Mouse (Mus musculus) embryonic facial prominence, embryonic 11.5 days (tissue): ENCODE results near the gene P3h4. TPM values are rescaled to one million over a fixed set of nuclear protein-coding genes. Genes with fewer than 3 reads are reported as not detected.
A peak's percentile ranks its signal among the peaks of the same experiment; 100 is the strongest.

ENCODE experiments used
- ATAC-seq: fragments of 200-750 bp; cut with Nextera tagmentation; replicated peaks from 2 replicates; pipeline ENCODE4 v1.8.0; 2017; ENCODE audit warnings: low read depth; ENCODE audit not compliant: insufficient number of reproducible peaks, low FRiP score, low TSS enrichment
- DNase-seq: peaks from one replicate; pipeline ENCODE4 v3.0.0-alpha.2; 2015; ENCODE audit warnings: low spot score
- H3K27ac ChIP-seq: fragments of 300-500 bp; sonication (generic); replicated peaks from 2 replicates; pipeline ENCODE4 v1.5.1; 2014; ENCODE audit warnings: mild to moderate bottlenecking, low read depth, low read length, control low read depth
- H3K27me3 ChIP-seq: fragments of 300-500 bp; sonication (generic); 2 replicates; pipeline ENCODE4 v1.6.1; 2014; ENCODE audit warnings: mild to moderate bottlenecking, low read length, moderate library complexity, mixed read lengths; ENCODE audit not compliant: control insufficient read depth, insufficient read depth
- H3K36me3 ChIP-seq: fragments of 300-500 bp; sonication (generic); replicated peaks from 2 replicates; pipeline ENCODE4 v1.6.1; 2014; ENCODE audit warnings: low read depth, mild to moderate bottlenecking, low read length, moderate library complexity, mixed read lengths; ENCODE audit not compliant: control insufficient read depth, insufficient read depth
- H3K4me1 ChIP-seq: fragments of 300-500 bp; sonication (generic); 2 replicates; pipeline ENCODE4 v1.6.1; 2014; ENCODE audit warnings: low read length, mixed read lengths; ENCODE audit not compliant: control insufficient read depth, insufficient read depth
- H3K4me2 ChIP-seq: fragments of 300-500 bp; sonication (generic); 2 replicates; pipeline ENCODE4 v1.6.1; 2014; ENCODE audit warnings: low read depth, mild to moderate bottlenecking, control low read depth, low read length, moderate library complexity
- H3K4me3 ChIP-seq: fragments of 300-500 bp; sonication (generic); 2 replicates; pipeline ENCODE4 v1.5.1; 2014; ENCODE audit warnings: low read depth, low read length, control low read depth
- H3K9ac ChIP-seq: fragments of 300-500 bp; sonication (generic); replicated peaks from 2 replicates; pipeline ENCODE4 v1.6.1; 2014; ENCODE audit warnings: mild to moderate bottlenecking, control low read depth, low read length
- H3K9me3 ChIP-seq: fragments of 300-500 bp; sonication (generic); replicated peaks from 2 replicates; pipeline ENCODE4 v1.6.1; 2016; ENCODE audit warnings: mild to moderate bottlenecking, low read length, inconsistent platforms, mixed read lengths; ENCODE audit not compliant: control insufficient read depth
- WGBS: fragments of 180-500 bp; shearing (Covaris S2); extraction: QIAGEN DNeasy Blood & Tissue Kit; methylation state at CpG from one replicate; pipeline ENCODE4 v1.1.7; 2014; 5-methylcytosine and 5-hydroxymethylcytosine counted together
- polyA plus RNA-seq: library from polyadenylated mRNA; unstranded; fragments of >200 nt; fragmentation: Nextera tagmentation; extraction: Ambion mirVana; gene quantifications from 2 replicates; pipeline ENCODE4 v1.2.1, GENCODE M21; 2014

Gene P3h4
- polyA plus RNA-seq, 1 experiment from 2014 or later: 33.0 TPM

- H3K9ac ChIP-seq: no peak overlapping the region
- H3K4me1 ChIP-seq: peaks cover 3% of the 10 kb centered on the region; the same call in 1 of the 2 replicates
- 79% methylated on average over 12 of the region's 12 CpGs for WGBS
- H3K27me3 ChIP-seq: peaks cover 2% of the 10 kb centered on the region; the same call in 1 of the 2 replicates
- ATAC-seq: no peak
- no peak overlapping the region for H3K4me3 ChIP-seq
- DNase-seq: no peak
- H3K4me2 ChIP-seq: no peak overlapping the region
- no peaks in the 10 kb centered on the region for H3K9me3 ChIP-seq
- H3K36me3 ChIP-seq: no peaks in the 10 kb centered on the region
- H3K27ac ChIP-seq: no peak overlapping the region
These were observed 14.7 kb downstream of the P3h4 start for GRCm38 (mm10) chr11:100399727-100400538.

DNA sequence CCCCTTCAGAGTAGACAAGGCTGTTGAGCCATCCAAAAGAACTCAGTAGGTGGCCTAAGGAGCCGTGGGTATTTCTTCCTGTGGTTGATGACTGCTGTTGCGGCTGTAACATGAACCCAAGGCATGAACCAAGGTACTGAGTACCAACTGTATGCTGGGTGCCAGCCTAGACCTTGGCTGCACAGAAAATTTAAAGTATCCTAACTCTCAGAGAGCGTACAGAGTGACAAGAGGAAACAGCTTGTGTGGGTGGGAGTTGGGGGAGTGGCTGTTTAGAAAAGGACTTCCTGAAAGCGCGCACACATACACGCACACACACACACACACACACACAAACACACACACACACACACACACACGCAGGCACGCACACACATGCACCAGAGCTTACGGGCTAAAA is 15.3 kb downstream of the P3h4 start:
- ATAC-seq: no peak
- 78% methylated on average over 9 of the region's 9 CpGs for WGBS
- no peak overlapping the region for H3K9ac ChIP-seq
- no peak overlapping the region for H3K4me2 ChIP-seq
- peaks cover 2% of the 10 kb centered on the region; the same call in 1 of the 2 replicates for H3K27me3 ChIP-seq
- H3K4me1 ChIP-seq: peaks cover 4% of the 10 kb centered on the region; the same call in 1 of the 2 replicates
- H3K36me3 ChIP-seq: no peaks in the 10 kb centered on the region
- H3K4me3 ChIP-seq: no peak overlapping the region
- H3K27ac ChIP-seq: no peak overlapping the region
- H3K9me3 ChIP-seq: no peaks in the 10 kb centered on the region
- DNase-seq: no peak

DNA sequence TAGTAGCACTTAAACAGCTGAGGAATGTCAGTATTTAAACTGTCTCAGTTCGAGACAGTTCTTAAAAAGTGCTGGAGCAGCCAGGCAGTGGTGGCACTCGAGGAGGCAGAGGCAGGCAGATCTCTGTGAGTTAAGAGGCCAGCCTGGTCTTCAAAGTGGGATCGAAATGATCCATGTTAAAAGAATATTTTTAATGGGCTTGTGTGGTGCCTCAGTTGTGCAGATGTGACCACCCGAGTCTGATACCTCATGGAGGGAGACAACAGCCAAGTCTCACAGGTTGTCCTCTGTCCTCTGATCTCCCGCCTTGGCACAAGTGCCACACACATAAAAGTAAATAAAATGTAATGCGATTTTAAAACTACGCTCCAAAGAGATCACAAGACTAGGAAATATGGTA is 16.1 kb downstream of the P3h4 start:
- no peaks in the 10 kb centered on the region for H3K36me3 ChIP-seq
- ATAC-seq (no peak), DNase-seq (no peak)
- no peak overlapping the region for H3K4me3 ChIP-seq
- no peak overlapping the region for H3K9ac ChIP-seq
- H3K27me3 ChIP-seq: peaks cover 2% of the 10 kb centered on the region; the same call in 1 of the 2 replicates
- no peak overlapping the region for H3K27ac ChIP-seq
- no peaks in the 10 kb centered on the region for H3K9me3 ChIP-seq
- peaks cover 4% of the 10 kb centered on the region; the same call in 1 of the 2 replicates for H3K4me1 ChIP-seq
- no peak overlapping the region for H3K4me2 ChIP-seq
- WGBS: 93% methylated on average over 7 of the region's 7 CpGs

DNA sequence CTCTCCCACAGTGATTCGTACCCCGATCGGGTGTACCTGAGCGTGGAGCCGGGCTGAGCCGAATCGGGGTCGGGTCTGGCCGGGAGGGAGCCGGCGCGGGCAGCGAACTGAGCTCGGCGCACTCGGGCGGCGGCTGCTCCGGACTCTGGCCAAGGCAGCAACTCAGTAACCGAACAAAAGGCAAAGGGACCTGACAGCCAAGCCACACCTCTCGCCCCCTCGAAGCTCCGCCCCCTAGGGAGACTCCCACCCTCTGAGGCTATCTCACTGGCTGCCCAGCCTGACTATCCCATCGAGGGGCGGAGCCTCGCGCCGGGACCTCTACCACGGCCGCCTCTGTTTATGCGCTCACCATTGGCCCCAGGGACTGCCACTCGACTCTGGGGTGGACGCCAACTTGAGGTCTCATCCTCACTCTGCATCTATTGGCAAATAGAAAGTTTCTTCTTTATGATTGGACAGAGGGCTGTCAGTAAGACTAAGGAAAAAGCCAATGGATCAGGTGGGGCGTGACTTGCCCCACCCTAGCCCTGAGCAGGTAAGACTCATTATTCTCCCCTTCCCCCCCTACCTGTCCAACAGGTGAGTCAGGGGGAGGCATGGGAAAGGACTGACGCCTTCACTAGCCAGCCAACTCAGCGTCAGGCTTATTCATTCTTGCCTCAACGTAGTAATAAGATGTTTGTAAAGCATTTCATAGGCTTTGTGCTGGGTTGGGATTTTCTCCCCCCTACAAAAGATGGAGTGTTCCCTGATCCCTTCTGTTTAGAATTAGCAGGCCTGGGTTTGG is 16.8 kb downstream of the P3h4 start, which contains the start of gene Jup:
Jup (minus strand) TSS at position 164 of the 790 bp plus-strand sequence.
- no peaks in the 10 kb centered on the region for H3K9me3 ChIP-seq
- DNase-seq (peak; percentile 98), ATAC-seq (peak; percentile 98)
- H3K36me3 ChIP-seq: no peaks in the 10 kb centered on the region
- WGBS: 1% methylated on average over 36 of the region's 37 CpGs
- H3K27ac ChIP-seq: 0 out of 2 replicates have a peak within 1 kb of the TSS, but pooled peaks have one; percentile 1
- H3K4me3 ChIP-seq: peak within 1 kb of the TSS; percentile 66
- peaks cover 2% of the 10 kb centered on the region; the same call in 1 of the 2 replicates for H3K27me3 ChIP-seq
- H3K9ac ChIP-seq: peak within 1 kb of the TSS; percentile 73
- H3K4me1 ChIP-seq: peaks cover 4% of the 10 kb centered on the region; the same call in 1 of the 2 replicates
- peak within 1 kb of the TSS; percentile 78 for H3K4me2 ChIP-seq

DNA sequence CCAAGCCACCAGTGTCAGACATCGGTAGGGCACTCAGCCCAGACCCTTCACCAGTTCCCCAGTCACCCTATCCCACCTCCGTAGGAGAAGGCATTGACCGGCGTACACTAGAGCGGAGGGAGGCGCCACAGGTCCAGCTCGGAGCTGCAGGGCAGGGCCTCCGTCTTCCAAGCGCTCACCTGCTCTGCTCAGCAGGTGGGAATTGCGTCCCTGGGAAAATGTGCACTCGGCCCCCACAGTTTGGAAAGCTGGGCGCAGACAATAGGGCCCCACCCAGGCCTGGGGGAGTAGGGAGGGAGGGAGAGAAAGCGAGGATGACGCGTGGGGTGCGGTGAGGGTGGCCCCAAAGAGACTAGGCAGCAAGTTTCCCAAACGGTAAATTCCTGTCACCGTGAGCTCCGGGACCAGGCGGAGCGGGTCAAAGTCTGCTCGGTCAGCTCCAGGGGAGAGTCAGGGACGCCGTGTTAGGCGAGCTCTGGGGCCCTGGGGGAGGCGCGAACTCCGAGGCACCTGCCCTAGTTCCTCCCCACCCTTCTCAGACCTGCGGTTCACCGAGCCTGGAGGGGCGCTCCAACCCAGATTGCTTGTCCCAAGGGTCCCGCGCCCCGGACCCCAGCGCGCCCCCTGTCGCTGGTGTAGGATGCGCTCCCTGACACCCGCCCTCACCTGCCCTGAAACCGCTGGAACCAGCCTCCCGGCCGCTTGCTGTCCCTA is 17.6 kb downstream of the P3h4 start:
- H3K4me2 ChIP-seq: peak overlapping the region; percentile 78
- peak overlapping the region; percentile 66 for H3K4me3 ChIP-seq
- H3K9me3 ChIP-seq: no peaks in the 10 kb centered on the region
- WGBS: 4% methylated on average over 42 of the region's 42 CpGs
- no peaks in the 10 kb centered on the region for H3K36me3 ChIP-seq
- DNase-seq: no peak
- H3K27ac ChIP-seq: 0 out of 2 replicates have a peak overlapping the region, but pooled peaks have one; percentile 1
- H3K4me1 ChIP-seq: peaks cover 4% of the 10 kb centered on the region; the same call in 1 of the 2 replicates
- peak overlapping the region; percentile 73 for H3K9ac ChIP-seq
- H3K27me3 ChIP-seq: peaks cover 2% of the 10 kb centered on the region; the same call in 1 of the 2 replicates
- no peak for ATAC-seq

DNA sequence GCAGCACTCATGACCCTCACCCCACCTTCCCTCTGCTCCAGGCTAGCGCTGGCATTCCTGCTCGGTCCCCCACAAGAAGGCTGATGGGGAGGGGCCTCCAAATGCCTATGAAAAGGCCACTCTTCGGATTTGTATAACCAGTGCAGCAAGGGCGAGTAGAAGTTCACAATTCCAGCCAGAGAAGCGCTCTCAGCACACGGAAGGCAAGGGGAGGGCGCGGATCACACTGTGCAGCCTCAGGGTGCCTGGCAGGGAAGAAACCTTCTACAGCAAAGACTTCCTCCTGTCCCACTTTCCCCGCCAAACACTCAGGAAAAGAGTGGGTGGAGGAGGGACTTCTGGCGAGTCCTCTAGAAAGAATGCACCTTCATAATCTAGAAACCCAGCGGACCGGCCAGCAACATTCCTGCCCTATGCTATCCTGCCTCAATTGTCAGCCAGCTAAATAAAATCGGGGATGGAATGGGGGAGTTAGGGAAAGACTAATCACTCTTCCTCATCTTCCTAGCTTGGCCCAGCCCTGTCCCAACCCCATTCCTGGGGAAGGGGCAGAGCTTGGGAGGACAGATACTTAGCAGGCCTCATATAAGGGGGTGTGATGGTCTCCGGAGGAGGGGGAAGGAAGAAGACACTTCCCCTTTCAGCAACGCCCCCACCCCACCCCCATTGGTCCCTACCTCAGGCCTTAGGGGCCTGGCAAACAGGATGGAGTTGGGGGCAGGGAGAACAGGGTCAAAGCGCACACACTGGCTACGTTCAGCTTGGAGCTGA is 18.6 kb downstream of the P3h4 start:
- peaks cover 4% of the 10 kb centered on the region; the same call in 1 of the 2 replicates for H3K4me1 ChIP-seq

GRCm38 (mm10) chr11:100395200-100395599 is 19.4 kb downstream of the P3h4 start:
- no peak overlapping the region for H3K27ac ChIP-seq
- peaks cover 2% of the 10 kb centered on the region; the same call in 1 of the 2 replicates for H3K27me3 ChIP-seq
- no peaks in the 10 kb centered on the region for H3K36me3 ChIP-seq
- 25% methylated on average over 11 of the region's 11 CpGs for WGBS
- no peak overlapping the region for H3K4me3 ChIP-seq
- no peaks in the 10 kb centered on the region for H3K9me3 ChIP-seq
- no peak overlapping the region for H3K4me2 ChIP-seq
- no peak overlapping the region; the same call in 1 of the 2 replicates for H3K9ac ChIP-seq
- H3K4me1 ChIP-seq: peaks cover 4% of the 10 kb centered on the region; the same call in 1 of the 2 replicates
- ATAC-seq (no peak), DNase-seq (no peak)

More for the DNA sequence above, 18.6 kb downstream of the P3h4 start:
- Histone ChIP-seq H3K36me3 (no peaks in the 10 kb centered on the region), H3K27ac (no peak overlapping the region; the same call in 1 of the 2 replicates), H3K9me3 (no peaks in the 10 kb centered on the region), H3K27me3 (peaks cover 2% of the 10 kb centered on the region; the same call in 1 of the 2 replicates), H3K4me3 (peak overlapping the region; percentile 66), H3K4me2 (peak overlapping the region; percentile 78), H3K9ac (peak overlapping the region; percentile 22; the same call in 1 of the 2 replicates)
- WGBS: 31% methylated on average over 16 of the region's 17 CpGs
- ATAC-seq (no peak), DNase-seq (peak; percentile 30)
